Mouse (Mus musculus): ENCODE data around the gene Asphd2. TPM values are rescaled to one million over a fixed set of nuclear protein-coding genes. Genes with fewer than 3 reads are reported as not detected.
A peak's percentile ranks its signal among the peaks of the same experiment; 100 is the strongest.

Asphd2 gene
- 1.7 and 1.9 TPM in 2 replicates for polyA plus RNA-seq (2015; fragmentation: Nextera tagmentation; extraction: Ambion mirVana)

DNA sequence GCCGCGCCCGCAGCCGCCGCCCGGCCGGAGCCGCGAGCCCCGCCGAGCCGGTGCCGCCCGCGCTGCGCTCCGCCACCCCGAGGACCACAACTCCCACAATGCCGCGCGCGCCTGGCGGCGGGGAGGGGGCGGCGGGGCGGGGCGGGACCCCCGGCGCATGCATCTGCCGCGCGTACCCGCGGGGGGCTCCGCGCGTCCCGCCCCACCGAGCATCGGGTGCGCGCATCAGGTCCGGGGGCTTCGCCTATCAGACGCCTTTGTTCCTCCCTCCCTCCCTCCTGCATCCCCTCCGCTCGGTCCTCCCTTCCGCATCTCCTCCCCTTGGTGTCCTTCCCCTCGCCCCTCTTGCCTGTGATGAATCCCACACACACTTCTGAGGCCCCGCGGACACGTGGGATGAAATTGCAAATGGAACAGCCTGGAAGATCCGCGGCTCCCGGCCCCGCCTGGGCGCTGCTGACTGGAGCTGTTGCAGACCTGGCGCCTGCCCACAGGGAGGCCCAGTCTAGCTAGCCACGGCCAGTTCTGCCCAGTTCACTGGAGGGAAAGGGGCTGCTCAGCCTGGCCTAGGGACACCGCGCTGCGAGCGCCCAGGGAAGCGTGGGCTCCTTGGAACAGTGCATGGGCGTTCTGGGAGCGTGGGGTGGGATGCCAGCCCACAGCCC lies at the start of gene Asphd2:
TSS of gene Asphd2 (minus strand) at position 88 of the 665 bp plus-strand sequence.
- H3K9ac ChIP-seq (ENCODE audit: low read length): peak within 1 kb of the TSS; percentile 68
- ATAC-seq (ENCODE audit: low read depth): peak; percentile 84
- H3K36me3 ChIP-seq (ENCODE audit: control insufficient read depth, insufficient read depth, low read length): no peaks in the 10 kb centered on the region
- no peaks in the 10 kb centered on the region for H3K4me1 ChIP-seq (replicated peaks; ENCODE audit: control insufficient read depth, insufficient read depth, low read length)
- H3K9me3 ChIP-seq (ENCODE audit: control insufficient read depth, low read length): no peaks in the 10 kb centered on the region
- peak within 1 kb of the TSS; percentile 88 for H3K4me2 ChIP-seq (ENCODE audit: low read depth, low read length)
- H3K4me3 ChIP-seq (ENCODE audit: low read length): peak within 1 kb of the TSS; percentile 62
- 2% methylated on average over 38 of the region's 67 CpGs for WGBS
- H3K27me3 ChIP-seq (ENCODE audit: control insufficient read depth, insufficient read depth, low read depth, low read length): peaks cover 32% of the 10 kb centered on the region
- H3K27ac ChIP-seq (ENCODE audit: low read length): no peak within 1 kb of the TSS

DNA sequence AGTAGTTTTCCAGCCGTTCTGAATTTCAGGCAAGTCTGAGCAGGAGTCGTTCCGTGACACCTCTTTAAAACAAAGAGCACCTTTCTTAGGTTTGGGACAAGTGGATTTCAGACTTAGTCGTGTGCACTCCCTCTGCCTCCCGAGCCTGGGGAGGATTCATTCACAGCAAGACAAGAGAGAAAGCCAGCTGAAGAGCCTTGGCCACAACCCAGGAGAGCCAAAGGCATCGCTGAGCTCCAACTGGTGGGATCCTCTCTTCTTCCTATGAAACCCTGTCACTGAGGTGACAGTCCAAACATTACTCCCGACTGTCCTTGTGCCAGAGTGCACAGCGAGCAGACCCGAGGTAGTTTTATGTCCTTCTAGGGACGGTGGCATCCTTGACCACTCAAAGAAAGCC lies 43.9 kb upstream of the Asphd2 start:
- Histone ChIP-seq H3K9ac (ENCODE audit: low read length) (no peak overlapping the region), H3K27ac (ENCODE audit: low read length) (no peak overlapping the region), H3K36me3 (ENCODE audit: control insufficient read depth, insufficient read depth, low read length) (no peaks in the 10 kb centered on the region), H3K27me3 (ENCODE audit: control insufficient read depth, insufficient read depth, low read depth, low read length) (no peaks in the 10 kb centered on the region), H3K9me3 (ENCODE audit: control insufficient read depth, low read length) (no peaks in the 10 kb centered on the region), H3K4me3 (ENCODE audit: low read length) (no peak overlapping the region), H3K4me1 (replicated peaks; ENCODE audit: control insufficient read depth, insufficient read depth, low read length) (no peaks in the 10 kb centered on the region), H3K4me2 (ENCODE audit: low read depth, low read length) (no peak overlapping the region)
- 30% methylated on average over 10 of the region's 10 CpGs for WGBS
- no peak for ATAC-seq (ENCODE audit: low read depth)

DNA sequence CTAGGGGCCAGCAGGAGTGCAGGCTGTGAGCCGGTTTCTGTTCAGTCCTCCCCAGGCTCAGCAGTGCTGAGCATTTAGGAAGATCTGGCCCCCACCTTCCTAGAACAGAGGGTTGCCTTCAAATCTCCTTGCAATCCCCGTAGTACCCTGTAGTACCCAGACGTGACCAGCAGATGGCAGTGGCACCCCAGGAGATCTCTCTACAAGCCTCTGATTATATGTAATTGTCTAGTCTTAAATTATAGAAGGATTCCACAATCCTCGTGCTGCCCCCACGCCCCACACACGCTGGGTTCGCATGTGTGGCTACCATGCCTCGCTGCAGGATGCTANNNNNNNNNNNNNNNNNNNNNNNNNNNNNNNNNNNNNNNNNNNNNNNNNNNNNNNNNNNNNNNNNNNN lies 38.3 kb upstream of the Asphd2 start:
- H3K27ac ChIP-seq (ENCODE audit: low read length): no peak overlapping the region
- H3K27me3 ChIP-seq (ENCODE audit: control insufficient read depth, insufficient read depth, low read depth, low read length): peaks cover 3% of the 10 kb centered on the region; the same call in 1 of the 2 replicates
- H3K36me3 ChIP-seq (ENCODE audit: control insufficient read depth, insufficient read depth, low read length): no peaks in the 10 kb centered on the region
- H3K4me1 ChIP-seq (replicated peaks; ENCODE audit: control insufficient read depth, insufficient read depth, low read length): no peaks in the 10 kb centered on the region
- no peaks in the 10 kb centered on the region for H3K9me3 ChIP-seq (ENCODE audit: control insufficient read depth, low read length)
- no peak overlapping the region for H3K4me2 ChIP-seq (ENCODE audit: low read depth, low read length)
- H3K9ac ChIP-seq (ENCODE audit: low read length): no peak overlapping the region
- ATAC-seq (ENCODE audit: low read depth): no peak
- H3K4me3 ChIP-seq (ENCODE audit: low read length): no peak overlapping the region
- WGBS: 2% methylated on average over 8 of the region's 8 CpGs

DNA sequence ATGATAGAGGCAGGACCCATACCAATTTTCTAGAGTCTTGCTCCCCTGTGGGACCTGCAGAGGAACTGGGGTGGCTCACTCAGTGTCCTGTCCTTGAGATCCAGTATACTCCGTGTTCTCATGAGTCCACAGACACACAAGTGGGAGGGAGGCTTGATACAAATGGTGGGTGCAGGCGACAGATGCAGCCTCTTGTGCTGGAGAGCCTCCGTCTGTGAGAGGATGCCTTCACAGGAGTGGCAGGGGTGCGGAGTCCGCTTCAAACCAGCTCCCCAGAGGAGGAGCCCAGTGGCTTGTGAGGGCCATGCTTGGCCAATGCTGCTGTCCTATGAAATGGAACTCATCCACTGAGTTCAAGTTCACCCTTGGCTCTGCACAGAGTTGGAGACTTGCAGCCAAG lies 37.4 kb upstream of the Asphd2 start:
- H3K9ac ChIP-seq (ENCODE audit: low read length): no peak overlapping the region
- H3K4me1 ChIP-seq (replicated peaks; ENCODE audit: control insufficient read depth, insufficient read depth, low read length): no peaks in the 10 kb centered on the region
- WGBS: 71% methylated on average over 5 of the region's 5 CpGs
- H3K4me3 ChIP-seq (ENCODE audit: low read length): no peak overlapping the region
- H3K4me2 ChIP-seq (ENCODE audit: low read depth, low read length): no peak overlapping the region
- H3K27ac ChIP-seq (ENCODE audit: low read length): no peak overlapping the region
- no peaks in the 10 kb centered on the region for H3K9me3 ChIP-seq (ENCODE audit: control insufficient read depth, low read length)
- H3K27me3 ChIP-seq (ENCODE audit: control insufficient read depth, insufficient read depth, low read depth, low read length): peaks cover 3% of the 10 kb centered on the region; the same call in 1 of the 2 replicates
- ATAC-seq (ENCODE audit: low read depth): no peak
- no peaks in the 10 kb centered on the region for H3K36me3 ChIP-seq (ENCODE audit: control insufficient read depth, insufficient read depth, low read length)

DNA sequence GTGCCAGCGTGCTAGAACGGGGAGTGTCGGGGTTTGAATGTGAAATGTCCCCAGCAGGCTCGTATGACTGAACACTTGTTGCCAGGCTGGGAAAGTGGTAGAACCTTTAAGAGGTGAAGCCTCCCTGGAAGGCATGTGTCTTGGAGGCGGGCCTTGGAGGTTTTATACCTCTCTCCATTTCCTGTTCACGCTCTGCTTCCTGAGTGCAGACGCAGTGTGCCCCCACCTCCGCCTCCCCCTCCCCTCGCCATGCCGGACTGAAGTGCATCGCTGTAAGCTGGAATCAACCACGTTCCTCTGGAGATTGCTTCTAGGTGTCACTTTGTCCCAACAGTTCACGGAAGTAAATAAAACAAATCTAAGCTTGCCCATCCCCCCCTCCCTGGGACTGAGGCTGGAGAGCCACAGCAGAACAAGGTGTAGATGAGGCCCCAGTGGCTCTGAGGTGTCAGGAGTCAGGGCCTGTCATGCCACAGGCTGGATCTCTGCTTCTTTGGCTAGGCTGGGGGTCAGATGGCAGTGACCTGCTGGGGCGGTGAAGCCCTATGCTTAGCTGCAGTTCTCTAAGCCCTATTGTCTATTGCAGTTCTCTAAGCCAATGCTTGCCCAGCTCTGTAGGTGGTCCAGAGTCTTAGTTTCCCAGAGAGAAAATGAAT lies 36.6 kb upstream of the Asphd2 start:
- no peak overlapping the region for H3K9ac ChIP-seq (ENCODE audit: low read length)
- no peak overlapping the region for H3K27ac ChIP-seq (ENCODE audit: low read length)
- peaks cover 3% of the 10 kb centered on the region; the same call in 1 of the 2 replicates for H3K27me3 ChIP-seq (ENCODE audit: control insufficient read depth, insufficient read depth, low read depth, low read length)
- H3K4me3 ChIP-seq (ENCODE audit: low read length): no peak overlapping the region
- H3K4me2 ChIP-seq (ENCODE audit: low read depth, low read length): peak overlapping the region; percentile 26; the same call in 1 of the 2 replicates
- WGBS: 17% methylated on average over 14 of the region's 14 CpGs
- no peaks in the 10 kb centered on the region for H3K36me3 ChIP-seq (ENCODE audit: control insufficient read depth, insufficient read depth, low read length)
- H3K4me1 ChIP-seq (replicated peaks; ENCODE audit: control insufficient read depth, insufficient read depth, low read length): no peaks in the 10 kb centered on the region
- H3K9me3 ChIP-seq (ENCODE audit: control insufficient read depth, low read length): no peaks in the 10 kb centered on the region
- ATAC-seq (ENCODE audit: low read depth): no peak

DNA sequence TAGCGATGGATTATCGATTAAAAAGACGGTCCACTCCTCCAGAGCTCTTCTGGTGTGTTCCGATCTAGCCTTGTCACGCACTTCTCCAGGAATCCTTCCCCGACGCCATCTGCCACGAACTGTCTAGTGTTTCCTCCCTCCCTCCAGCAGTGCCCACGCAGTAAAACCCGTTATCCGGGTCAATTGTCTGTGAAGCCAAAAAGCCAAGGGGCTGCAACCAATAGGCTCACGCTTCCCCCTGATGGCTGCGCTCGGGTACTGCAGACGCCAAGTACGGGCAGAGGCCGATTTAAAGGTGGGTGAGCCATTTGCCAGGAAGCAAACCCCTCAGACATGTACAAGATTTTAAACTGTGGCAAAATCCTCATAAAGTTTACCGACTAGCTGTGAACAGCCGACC lies 34.3 kb upstream of the Asphd2 start:
- Histone ChIP-seq H3K9me3 (ENCODE audit: control insufficient read depth, low read length) (no peaks in the 10 kb centered on the region), H3K4me2 (ENCODE audit: low read depth, low read length) (no peak overlapping the region), H3K27me3 (ENCODE audit: control insufficient read depth, insufficient read depth, low read depth, low read length) (peaks cover 3% of the 10 kb centered on the region; the same call in 1 of the 2 replicates), H3K4me1 (replicated peaks; ENCODE audit: control insufficient read depth, insufficient read depth, low read length) (no peaks in the 10 kb centered on the region), H3K36me3 (ENCODE audit: control insufficient read depth, insufficient read depth, low read length) (no peaks in the 10 kb centered on the region), H3K27ac (ENCODE audit: low read length) (no peak overlapping the region), H3K4me3 (ENCODE audit: low read length) (no peak overlapping the region), H3K9ac (ENCODE audit: low read length) (no peak overlapping the region)
- WGBS: 12% methylated on average over 19 of the region's 19 CpGs
- ATAC-seq (ENCODE audit: low read depth): peak; percentile 36; the same call in 1 of the 2 replicates

DNA sequence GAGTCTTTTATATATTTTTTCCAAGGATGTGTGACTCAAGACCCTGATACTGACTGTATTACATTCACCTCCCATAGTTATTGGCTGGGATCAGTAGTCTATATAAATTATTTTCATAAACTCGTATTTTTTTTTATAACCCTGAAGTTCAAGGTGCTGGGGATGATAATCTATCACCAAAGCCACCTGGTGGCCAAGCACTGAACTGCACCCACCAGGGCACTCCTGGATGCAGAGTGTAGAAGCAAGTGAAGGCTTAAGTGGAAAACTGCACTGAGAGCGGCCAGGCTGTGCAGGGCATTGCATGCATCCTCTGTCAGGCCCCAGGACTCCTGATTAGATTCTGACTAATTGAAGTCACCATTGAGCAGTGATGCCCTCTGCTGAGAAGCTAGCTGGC lies 32.6 kb upstream of the Asphd2 start:
- WGBS: 29% methylated on average over 2 of the region's 2 CpGs
- H3K9me3 ChIP-seq (ENCODE audit: control insufficient read depth, low read length): no peaks in the 10 kb centered on the region
- no peak overlapping the region for H3K9ac ChIP-seq (ENCODE audit: low read length)
- ATAC-seq (ENCODE audit: low read depth): peak; percentile 48; the same call in 1 of the 2 replicates
- no peak overlapping the region for H3K4me2 ChIP-seq (ENCODE audit: low read depth, low read length)
- H3K27ac ChIP-seq (ENCODE audit: low read length): no peak overlapping the region
- no peaks in the 10 kb centered on the region for H3K4me1 ChIP-seq (replicated peaks; ENCODE audit: control insufficient read depth, insufficient read depth, low read length)
- H3K27me3 ChIP-seq (ENCODE audit: control insufficient read depth, insufficient read depth, low read depth, low read length): peaks cover 6% of the 10 kb centered on the region
- no peaks in the 10 kb centered on the region for H3K36me3 ChIP-seq (ENCODE audit: control insufficient read depth, insufficient read depth, low read length)
- H3K4me3 ChIP-seq (ENCODE audit: low read length): no peak overlapping the region

DNA sequence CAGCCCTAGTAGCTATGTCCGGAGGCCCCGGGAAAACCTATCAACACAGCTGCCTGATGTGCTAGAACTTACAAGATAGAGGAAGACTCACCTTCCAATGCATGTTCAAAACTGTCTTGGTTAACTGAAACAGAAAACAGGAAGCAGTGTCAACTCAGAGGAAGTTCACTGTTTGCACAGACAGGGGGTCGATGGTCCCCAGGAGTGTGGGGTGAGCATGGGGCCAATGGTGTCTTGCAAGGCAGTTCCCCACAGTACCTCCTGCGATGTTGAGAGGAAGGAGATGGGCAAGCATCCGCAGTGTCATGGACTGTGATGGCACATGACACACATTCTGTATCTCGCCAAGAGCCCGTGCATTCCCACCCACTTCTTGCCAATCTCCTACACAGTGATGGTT lies 32.0 kb upstream of the Asphd2 start:
- no peak for ATAC-seq (ENCODE audit: low read depth)
- 81% methylated on average over 7 of the region's 7 CpGs for WGBS

DNA sequence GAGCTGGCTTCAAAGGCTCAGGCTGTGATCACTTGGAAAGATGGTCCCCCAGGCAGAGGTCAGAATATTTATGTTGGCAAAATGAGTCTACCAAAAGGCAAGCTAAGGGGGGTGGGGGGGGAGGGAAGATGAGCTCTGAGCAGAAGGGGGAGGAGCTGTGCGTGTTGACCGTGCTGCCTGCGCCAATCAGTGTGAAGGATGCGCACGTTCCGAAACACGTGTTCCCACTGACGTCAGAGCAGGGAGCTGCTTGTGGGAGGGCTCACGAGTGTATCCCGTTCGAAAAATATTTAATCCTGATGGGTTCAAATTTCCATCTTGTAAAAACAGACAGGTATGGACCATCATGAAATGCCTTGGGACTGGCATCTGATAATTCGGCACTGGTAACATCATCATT lies 24.9 kb upstream of the Asphd2 start:
- Histone ChIP-seq H3K27me3 (ENCODE audit: control insufficient read depth, insufficient read depth, low read depth, low read length) (peaks cover 3% of the 10 kb centered on the region), H3K36me3 (ENCODE audit: control insufficient read depth, insufficient read depth, low read length) (no peaks in the 10 kb centered on the region), H3K9ac (ENCODE audit: low read length) (no peak overlapping the region), H3K4me2 (ENCODE audit: low read depth, low read length) (no peak overlapping the region), H3K27ac (ENCODE audit: low read length) (no peak overlapping the region), H3K4me3 (ENCODE audit: low read length) (no peak overlapping the region), H3K9me3 (ENCODE audit: control insufficient read depth, low read length) (no peaks in the 10 kb centered on the region), H3K4me1 (replicated peaks; ENCODE audit: control insufficient read depth, insufficient read depth, low read length) (no peaks in the 10 kb centered on the region)
- WGBS: 25% methylated on average over 12 of the region's 12 CpGs
- no peak for ATAC-seq (ENCODE audit: low read depth)

More for the DNA sequence above, 32.0 kb upstream of the Asphd2 start:
- H3K9me3 ChIP-seq (ENCODE audit: control insufficient read depth, low read length): no peaks in the 10 kb centered on the region
- peaks cover 6% of the 10 kb centered on the region for H3K27me3 ChIP-seq (ENCODE audit: control insufficient read depth, insufficient read depth, low read depth, low read length)
- no peak overlapping the region for H3K27ac ChIP-seq (ENCODE audit: low read length)
- no peak overlapping the region for H3K9ac ChIP-seq (ENCODE audit: low read length)
- no peak overlapping the region for H3K4me3 ChIP-seq (ENCODE audit: low read length)
- H3K4me1 ChIP-seq (replicated peaks; ENCODE audit: control insufficient read depth, insufficient read depth, low read length): no peaks in the 10 kb centered on the region
- H3K4me2 ChIP-seq (ENCODE audit: low read depth, low read length): no peak overlapping the region
- no peaks in the 10 kb centered on the region for H3K36me3 ChIP-seq (ENCODE audit: control insufficient read depth, insufficient read depth, low read length)

Data from lung, embryonic 16.5 days (tissue).